Comparison of ENCODE assay signal across 8 mouse cellular contexts in the genomic region with DNA sequence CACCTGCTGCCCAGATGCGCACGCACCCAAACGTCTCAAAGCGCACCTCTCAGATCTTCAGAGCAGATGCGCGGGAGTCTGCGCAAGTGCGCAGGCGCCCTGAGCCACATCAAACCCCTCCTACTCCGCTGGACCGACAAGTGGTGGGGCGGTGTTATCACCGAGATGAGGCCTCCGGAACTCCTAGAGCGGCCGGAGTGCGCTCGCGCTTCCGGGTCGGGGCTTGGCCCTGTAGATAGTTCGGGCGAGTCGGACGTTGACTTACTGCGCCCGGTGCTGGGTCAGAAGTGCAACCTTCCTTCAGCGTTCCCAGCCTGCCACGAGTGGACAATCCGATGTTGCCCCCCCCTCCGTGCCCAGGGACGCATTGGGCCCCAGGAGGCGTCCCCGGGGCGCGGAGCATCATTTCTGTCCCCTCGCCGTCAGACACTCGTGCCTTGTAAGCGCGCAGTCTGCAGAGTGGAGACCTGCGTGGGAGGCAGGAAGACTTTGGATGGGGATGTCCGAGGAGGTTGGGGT. TPM values are rescaled to one million over a fixed set of nuclear protein-coding genes. Genes with fewer than 3 reads are reported as not detected.
A peak's percentile ranks its signal among the peaks of the same experiment; 100 is the strongest.
DNase-seq lines count a peak whose midpoint lies in the region; ATAC-seq and TF ChIP-seq lines count a peak whose summit lies in the region.

No protein-coding gene starts in this region.

- H3K36me3 ChIP-seq in CH12.LX (replicated peaks in 1 of 2; ENCODE audit: control insufficient read depth in 1 of 2, insufficient read depth in 1 of 2, low read length in 1 of 2), result peaks cover 38 to 39% of the 10 kb centered on the region in 2 experiments
- H3K36me3 ChIP-seq in forebrain, embryonic 12.5 days (replicated peaks), result peaks cover 41% of the 10 kb centered on the region
- H3K36me3 ChIP-seq in liver, postnatal 0 days (replicated peaks; ENCODE audit: insufficient read depth, low read length), result peaks cover 31% of the 10 kb centered on the region
- H3K36me3 ChIP-seq in neural tube, embryonic 14.5 days (ENCODE audit: control insufficient read depth, insufficient read depth, low read length), result peaks cover 23% of the 10 kb centered on the region

- no peaks in the 10 kb centered on the region for H3K27me3 ChIP-seq in CH12.LX (replicated peaks)
- H3K27me3 ChIP-seq in forebrain, embryonic 12.5 days, result no peaks in the 10 kb centered on the region
- no peaks in the 10 kb centered on the region for H3K27me3 ChIP-seq in liver, postnatal 0 days (ENCODE audit: insufficient read depth, low read length)
- no peaks in the 10 kb centered on the region for H3K27me3 ChIP-seq in neural tube, embryonic 14.5 days (ENCODE audit: control insufficient read depth, insufficient read depth, low read length)

- ATAC-seq in forebrain, embryonic 12.5 days (ENCODE audit: low FRiP score), result peak; percentile 92
- ATAC-seq in liver, postnatal 0 days, result peak; percentile 96
- ATAC-seq in neural tube, embryonic 14.5 days (ENCODE audit: low read depth), result peak; percentile 92

- no peak for TF ChIP-seq RAD21 in CH12.LX (IDR thresholded peaks at IDR 0.05; ENCODE audit: low read depth, low read length)

- H3K4me3 ChIP-seq in CH12.LX (replicated peaks in 1 of 3; ENCODE audit: low read depth in 2 of 3, low read length in 2 of 3, poor library complexity in 1 of 3), result peak overlapping the region; percentile 74 to 89 (median 88)
- H3K4me3 ChIP-seq in forebrain, embryonic 12.5 days (replicated peaks), result peak overlapping the region; percentile 72
- peak overlapping the region; percentile 76 for H3K4me3 ChIP-seq in liver, postnatal 0 days (ENCODE audit: low read depth, low read length)
- H3K4me3 ChIP-seq in neural tube, embryonic 14.5 days (ENCODE audit: low read depth, low read length), result peak overlapping the region; percentile 54

- DNase-seq in CH12.LX (ENCODE audit: extremely low read depth), result peak; percentile 97
- peak; percentile 93 for DNase-seq in c-Kit-positive CD71-positive TER-119-negative erythroid progenitor cells, embryonic 14.5 days (ENCODE audit: low read depth)
- peak; percentile 90 to 91 for DNase-seq in heart, postnatal 10 days
- DNase-seq in large intestine, adult 2 months (ENCODE audit: low read depth, low spot score), result peak; percentile 76
- peak; percentile 94 for DNase-seq in liver, postnatal 0 days
- DNase-seq in testis, postnatal 10 days (ENCODE audit: low spot score), result peak; percentile 85

- H3K4me1 ChIP-seq in CH12.LX (ENCODE audit: control insufficient read depth in 1 of 2, insufficient read depth in 2 of 2), result peaks cover 19 to 56% of the 10 kb centered on the region in 2 experiments
- peaks cover 26% of the 10 kb centered on the region for H3K4me1 ChIP-seq in forebrain, embryonic 12.5 days
- peaks cover 16% of the 10 kb centered on the region for H3K4me1 ChIP-seq in liver, postnatal 0 days (ENCODE audit: insufficient read depth)
- peaks cover 11% of the 10 kb centered on the region for H3K4me1 ChIP-seq in neural tube, embryonic 14.5 days (ENCODE audit: control insufficient read depth, insufficient read depth, low read length)

- peak; percentile 90 for TF ChIP-seq POLR2A in CH12.LX (IDR thresholded peaks at IDR 0.05; ENCODE audit: low read depth, low read length)

- H3K9ac ChIP-seq in CH12.LX (ENCODE audit: insufficient read depth, low read depth), result peak overlapping the region; percentile 89
- H3K9ac ChIP-seq in forebrain, embryonic 12.5 days, result peak overlapping the region; percentile 88
- H3K9ac ChIP-seq in liver, postnatal 0 days (replicated peaks), result peak overlapping the region; percentile 83
- peak overlapping the region; percentile 59 for H3K9ac ChIP-seq in neural tube, embryonic 14.5 days (replicated peaks; ENCODE audit: low read depth, low read length)

- H3K79me2 ChIP-seq in CH12.LX (replicated peaks; ENCODE audit: control insufficient read depth, extremely low read depth, insufficient read depth, poor library complexity, severe bottlenecking), result peaks cover 15% of the 10 kb centered on the region

- dilution Hi-C loops in CH12.LX (cut with MboI; ENCODE audit: extremely low pct_ligation_motif_present, extremely low pct_unique_long_range_greater_than_20kb, low sequenced_read_pairs), result no loop called here

- H3K27ac ChIP-seq in CH12.LX (ENCODE audit: insufficient read depth, low read depth), result peak overlapping the region; percentile 61
- peak overlapping the region; percentile 81 for H3K27ac ChIP-seq in forebrain, embryonic 12.5 days
- peak overlapping the region; percentile 85 for H3K27ac ChIP-seq in liver, postnatal 0 days (ENCODE audit: low read depth)
- H3K27ac ChIP-seq in neural tube, embryonic 14.5 days (ENCODE audit: low read depth, low read length), result peak overlapping the region; percentile 71; the same call in 1 of the 2 replicates

- H3K9me3 ChIP-seq in CH12.LX (replicated peaks; ENCODE audit: low read length), result no peaks in the 10 kb centered on the region
- H3K9me3 ChIP-seq in forebrain, embryonic 12.5 days, result no peaks in the 10 kb centered on the region
- H3K9me3 ChIP-seq in liver, postnatal 0 days (ENCODE audit: low read length), result no peaks in the 10 kb centered on the region
- no peaks in the 10 kb centered on the region for H3K9me3 ChIP-seq in neural tube, embryonic 14.5 days (ENCODE audit: control insufficient read depth, low read length)

- H3K4me2 ChIP-seq in CH12.LX (ENCODE audit: insufficient read depth, low read depth, poor library complexity, severe bottlenecking), result peak overlapping the region; percentile 81
- peak overlapping the region; percentile 91 for H3K4me2 ChIP-seq in forebrain, embryonic 12.5 days
- peak overlapping the region; percentile 77 for H3K4me2 ChIP-seq in liver, postnatal 0 days (ENCODE audit: low read depth, low read length)
- H3K4me2 ChIP-seq in neural tube, embryonic 14.5 days (ENCODE audit: low read depth, low read length), result peak overlapping the region; percentile 60

- TF ChIP-seq EP300 in CH12.LX (IDR thresholded peaks at IDR 0.05; ENCODE audit: low read length), result no peak
- TF ChIP-seq EP300 in liver, postnatal 0 days (IDR thresholded peaks at IDR 0.05; ENCODE audit: low read depth), result no peak

- intact Hi-C loops in heart, postnatal 10 days (cut with DNase I), result loop anchor here (10.0 kb wide), 1 partner anchor 798 kb away; no protein-coding TSS in a partner anchor

- TF ChIP-seq CTCF in CH12.LX (conservative IDR thresholded peaks at IDR 0.05 in 1 of 2, IDR thresholded peaks at IDR 0.05 in 1 of 2; ENCODE audit: low read depth in 2 of 2, low read length in 2 of 2), result no peak
- peak; percentile 12; the same call in 1 of the 2 replicates for TF ChIP-seq CTCF in liver, postnatal 0 days (IDR thresholded peaks at IDR 0.05; ENCODE audit: low read depth)

- WGBS in forebrain, embryonic 12.5 days, result under 1% methylated on average over 43 of the region's 43 CpGs
- WGBS in large intestine, adult 2 months, result under 1% methylated on average over 43 of the region's 43 CpGs
- 2% methylated on average over 43 of the region's 43 CpGs for WGBS in liver, postnatal 0 days (ENCODE audit: insufficient replicate concordance)
- WGBS in neural tube, embryonic 14.5 days, result under 1% methylated on average over 43 of the region's 43 CpGs

- in situ Hi-C loops in CH12.LX (cut with MboI; ENCODE audit: low pct_ligation_motif_present, low pct_unique_long_range_greater_than_20kb, low sequenced_read_pairs), result no loop called here

TF ChIP-seq in CH12.LX, 34 proteins besides CTCF, POLR2A, EP300 and RAD21 (continues in another document):
- TF ChIP-seq USF2 (conservative IDR thresholded peaks at IDR 0.05; ENCODE audit: low read depth, low read length) (no peak), CHD2 (IDR thresholded peaks at IDR 0.05; ENCODE audit: low read length) (no peak; the same call in 1 of the 2 replicates), MYC (IDR thresholded peaks at IDR 0.05; ENCODE audit: low read depth, low read length) (no peak), UBTF (IDR thresholded peaks at IDR 0.05; ENCODE audit: low read depth, low read length) (no peak), NRF1 (IDR thresholded peaks at IDR 0.05; ENCODE audit: low read depth, low read length) (peak; percentile 99), RCOR1 (conservative IDR thresholded peaks at IDR 0.05; ENCODE audit: low read depth, low read length) (no peak), E2F4 (IDR thresholded peaks at IDR 0.05; ENCODE audit: insufficient replicate concordance, low read depth, low read length) (no peak), MAX (IDR thresholded peaks at IDR 0.05; ENCODE audit: low read length) (peak; percentile 62; the same call in 1 of the 2 replicates), JUND (conservative IDR thresholded peaks at IDR 0.05; ENCODE audit: low read depth, low read length) (no peak), ZMIZ1 (IDR thresholded peaks at IDR 0.05; ENCODE audit: low read depth, low read length) (peak; percentile 96), ELF1 (IDR thresholded peaks at IDR 0.05; ENCODE audit: low read depth, low read length) (peak; percentile 100), KAT2A (IDR thresholded peaks at IDR 0.05; ENCODE audit: insufficient replicate concordance, low read length) (peak; percentile 34; the same call in 1 of the 2 replicates), POLR2AphosphoS2 (IDR thresholded peaks at IDR 0.05; ENCODE audit: low read depth, low read length) (peak; percentile 58; the same call in 1 of the 2 replicates), IRF4 (IDR thresholded peaks at IDR 0.05; ENCODE audit: low read depth, low read length) (0 out of 2 replicates have a peak, but pooled peaks have one; percentile 39), MAZ (IDR thresholded peaks at IDR 0.05; ENCODE audit: low read depth, low read length) (peak; percentile 59; the same call in 1 of the 2 replicates)

RNA-seq across cellular contexts. Expression of a gene that starts 5.9 kb away (rescaled TPM):
- total RNA-seq in CH12.LX (2012; rRNA removed) (2,026 and 2,130 TPM in 2 replicates), CH12.LX (2014; rRNA removed) (1,346 and 1,653 TPM in 2 replicates)
- polyA plus RNA-seq in CH12.LX (2012; ENCODE audit: insufficient read length, low read depth), result 1,081 and 1,180 TPM in 2 replicates
- 610 and 612 TPM in 2 replicates for polyA plus RNA-seq in forebrain, embryonic 12.5 days (2016; fragmentation: Nextera tagmentation; extraction: Ambion mirVana)
- 100 to 1,000 TPM; 373 to 377 TPM for total RNA-seq in heart, postnatal 10 days (2021)
- 605 and 662 TPM in 2 replicates for polyA plus RNA-seq in large intestine, adult 2 months (2012; rRNA removed)
- polyA plus RNA-seq in liver, postnatal 0 days (2015; fragmentation: Nextera tagmentation; extraction: Ambion mirVana), result 422 and 441 TPM in 2 replicates
- polyA plus RNA-seq in neural tube, embryonic 14.5 days (2014; fragmentation: Nextera tagmentation; extraction: Ambion mirVana), result 488 and 509 TPM in 2 replicates

RNA-seq across cellular contexts. Expression of a gene that starts 37.6 kb away (rescaled TPM):
- 0.04 TPM in 1 of 2 replicates, not detected in the other for total RNA-seq in CH12.LX (2012; rRNA removed)
- not detected in 2 replicates for total RNA-seq in CH12.LX (2014; rRNA removed)
- not detected in 2 replicates for polyA plus RNA-seq in CH12.LX (2012; ENCODE audit: insufficient read length, low read depth)
- polyA plus RNA-seq in forebrain, embryonic 12.5 days (2016; fragmentation: Nextera tagmentation; extraction: Ambion mirVana), result 0.23 and 0.36 TPM in 2 replicates
- not detected for total RNA-seq in heart, postnatal 10 days (2021)
- 1.6 and 1.8 TPM in 2 replicates for polyA plus RNA-seq in large intestine, adult 2 months (2012; rRNA removed)
- polyA plus RNA-seq in liver, postnatal 0 days (2015; fragmentation: Nextera tagmentation; extraction: Ambion mirVana), result 0.05 TPM in 1 of 2 replicates, not detected in the other
- polyA plus RNA-seq in neural tube, embryonic 14.5 days (2014; fragmentation: Nextera tagmentation; extraction: Ambion mirVana), result 3.4 and 6.1 TPM in 2 replicates

Comparison
In these comparisons a context has a peak if more than half of its experiments do, and no peak if none do; other contexts are left out.
1. Peak in every context shown above with its lines: DNase-seq, ATAC-seq, H3K4me3 ChIP-seq and H3K27ac ChIP-seq.